Mouse (Mus musculus) spleen, postnatal 4 days (tissue): Measurements from ENCODE around the gene Rbp1.

Source experiments
- DNase-seq, 2 experiments: peaks; one replicate each; pipeline ENCODE4 v3.0.0; 2022; ENCODE audit warnings: low spot score in 2 of 2

Gene Rbp1

GRCm38 (mm10) chr9:98492212-98492611 is 69.5 kb downstream of the Rbp1 start:
- DNase-seq = no peak

- DNase-seq = no peak
These were observed 70.1 kb downstream of the Rbp1 start for GRCm38 (mm10) chr9:98492821-98493220.
